Mouse (Mus musculus) G1E (cell line): Measurements from ENCODE around the gene Slco1a5.

Experiments
- CTCF ChIP-seq: IDR thresholded peaks from 2 replicates; pipeline ENCODE4 v1.5.1; 2012; ENCODE audit warnings: low read depth, low read length, inconsistent platforms, mixed read lengths
- GATA1 ChIP-seq: IDR thresholded peaks from 2 replicates; pipeline ENCODE4 v1.6.1; 2012; ENCODE audit warnings: borderline replicate concordance, low read length, inconsistent platforms, mixed read lengths
- TAL1 ChIP-seq: conservative IDR thresholded peaks from 2 replicates; pipeline ENCODE4 v1.6.1; 2012; ENCODE audit warnings: low read depth, low read length, inconsistent platforms, mixed read lengths

GRCm38 (mm10) chr6:142208421-142208820, 114.4 kb downstream of the Slco1a5 start, which contains the start of gene Slco1a6:
- no peak for TF ChIP-seq CTCF
- no peak for TF ChIP-seq GATA1
- no peak for TF ChIP-seq TAL1
